Mouse (Mus musculus) forebrain, postnatal 0 days (tissue): ENCODE results near the gene Aff1. TPM values are rescaled to one million over a fixed set of nuclear protein-coding genes. Genes with fewer than 3 reads are reported as not detected.
A peak's percentile ranks its signal among the peaks of the same experiment; 100 is the strongest.

Source experiments
- ATAC-seq: fragments of 200-750 bp; cut with Nextera tagmentation; 2 replicates; pipeline ENCODE4 v1.8.0; 2017; ENCODE audit warnings: mild to moderate bottlenecking, moderate library complexity
- DNase-seq: peaks from one replicate; pipeline ENCODE4 v3.0.0-alpha.2; 2015
- H3K27ac ChIP-seq: fragments of 300-500 bp; sonication (generic); 2 replicates; pipeline ENCODE4 v1.5.1; 2014; ENCODE audit warnings: low read depth, mild to moderate bottlenecking, antibody characterized with exemption, low read length, moderate library complexity, mixed read lengths
- H3K27me3 ChIP-seq: fragments of 300-500 bp; sonication (generic); 2 replicates; pipeline ENCODE4 v1.6.1; 2014; ENCODE audit warnings: mild to moderate bottlenecking, low read length, mixed read lengths; ENCODE audit not compliant: insufficient read depth
- H3K36me3 ChIP-seq: fragments of 300-500 bp; sonication (generic); 2 replicates; pipeline ENCODE4 v1.6.1; 2014; ENCODE audit warnings: mild to moderate bottlenecking, moderate library complexity; ENCODE audit not compliant: insufficient read depth
- H3K4me1 ChIP-seq: fragments of 300-500 bp; sonication (generic); 2 replicates; pipeline ENCODE4 v1.6.1; 2014; ENCODE audit warnings: antibody characterized with exemption; ENCODE audit not compliant: insufficient read depth
- H3K4me2 ChIP-seq: fragments of 300-500 bp; sonication (generic); 2 replicates; pipeline ENCODE4 v1.6.1; 2014; ENCODE audit warnings: low read depth, mild to moderate bottlenecking, moderate library complexity
- H3K4me3 ChIP-seq: fragments of 300-500 bp; sonication (generic); 2 replicates; pipeline ENCODE4 v1.5.1; 2014; ENCODE audit warnings: low read depth, low read length, mixed read lengths
- H3K9ac ChIP-seq: fragments of 300-500 bp; sonication (generic); 2 replicates; pipeline ENCODE4 v1.6.1; 2014; ENCODE audit warnings: mild to moderate bottlenecking
- H3K9me3 ChIP-seq: fragments of 300-500 bp; sonication (generic); 2 replicates; pipeline ENCODE4 v1.6.1; 2016; ENCODE audit warnings: low read length
- CTCF ChIP-seq: sonication (generic); IDR thresholded peaks from 2 replicates; pipeline ENCODE4 v1.5.1; 2016; ENCODE audit warnings: antibody characterized with exemption, control low read depth, low read depth
- WGBS: fragments of 180-500 bp; shearing (Covaris S2); extraction: QIAGEN DNeasy Blood & Tissue Kit; methylation state at CpG from one replicate; pipeline ENCODE4 v1.1.7; 2014; 5-methylcytosine and 5-hydroxymethylcytosine counted together
- polyA plus RNA-seq: library from polyadenylated mRNA; unstranded; fragments of >200 nt; fragmentation: Nextera tagmentation; extraction: Ambion mirVana; gene quantifications from 2 replicates; pipeline ENCODE4 v1.2.1, GENCODE M21; 2015
- total RNA-seq: library from RNA; depleted of rRNA; stranded (reverse); fragments of >200 nt; gene quantifications from 2 replicates; pipeline ENCODE4 v1.2.3, GENCODE M21; 2014

The Aff1 gene
- total and polyA plus RNA-seq, 2 experiments from 2014 or later: 1.0 to 4.0 TPM

DNA sequence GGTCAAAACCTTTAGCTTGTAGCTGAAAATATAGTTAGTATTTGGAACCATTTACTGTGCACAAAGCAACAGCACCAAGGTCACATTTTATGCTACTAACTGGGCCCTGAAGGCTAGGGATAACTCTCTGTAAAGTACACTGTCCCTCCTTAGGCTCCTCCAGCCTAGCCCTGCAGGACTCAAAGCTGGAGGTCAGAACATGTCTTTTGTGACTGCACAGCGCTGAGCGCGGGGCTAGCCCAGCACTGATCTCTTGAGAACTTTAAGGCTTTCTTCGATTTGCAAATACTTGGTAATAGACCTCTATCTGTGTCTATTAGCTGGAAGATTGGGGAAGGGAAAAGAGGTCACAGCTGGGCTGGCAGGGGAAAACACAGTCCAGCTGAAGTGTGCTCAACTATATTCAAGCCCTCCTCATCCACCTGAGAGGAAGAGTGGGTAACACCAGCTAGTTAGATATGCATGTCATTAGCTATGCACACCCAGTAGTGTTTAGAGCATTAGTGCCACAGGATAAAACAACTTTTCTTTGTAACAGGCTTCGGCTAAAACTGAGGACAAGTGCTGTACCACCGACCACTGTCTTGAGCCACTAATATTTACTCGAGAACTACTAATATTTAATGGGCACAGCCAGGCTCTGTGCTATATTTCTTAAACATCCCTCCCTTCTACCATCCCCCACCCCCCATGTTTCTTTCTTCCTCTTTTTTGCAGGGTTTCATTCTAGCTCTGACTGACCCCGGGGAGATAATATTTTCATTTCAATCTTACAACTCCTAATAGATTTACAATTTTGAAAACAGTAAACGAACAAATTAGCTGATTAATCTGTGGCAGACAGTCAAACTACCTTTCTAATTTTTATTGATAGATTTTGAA, 33.3 kb downstream of the Aff1 start:
- ATAC-seq (no peak), DNase-seq (no peak)
- no peak for TF ChIP-seq CTCF
- Histone ChIP-seq H3K4me1 (no peaks in the 10 kb centered on the region), H3K27ac (no peak overlapping the region), H3K4me3 (no peak overlapping the region), H3K27me3 (no peaks in the 10 kb centered on the region), H3K9me3 (no peaks in the 10 kb centered on the region), H3K4me2 (no peak overlapping the region), H3K9ac (no peak overlapping the region), H3K36me3 (no peaks in the 10 kb centered on the region)
- whole genome bisulfite sequencing: 58% methylated on average over 9 of the region's 9 CpGs

DNA sequence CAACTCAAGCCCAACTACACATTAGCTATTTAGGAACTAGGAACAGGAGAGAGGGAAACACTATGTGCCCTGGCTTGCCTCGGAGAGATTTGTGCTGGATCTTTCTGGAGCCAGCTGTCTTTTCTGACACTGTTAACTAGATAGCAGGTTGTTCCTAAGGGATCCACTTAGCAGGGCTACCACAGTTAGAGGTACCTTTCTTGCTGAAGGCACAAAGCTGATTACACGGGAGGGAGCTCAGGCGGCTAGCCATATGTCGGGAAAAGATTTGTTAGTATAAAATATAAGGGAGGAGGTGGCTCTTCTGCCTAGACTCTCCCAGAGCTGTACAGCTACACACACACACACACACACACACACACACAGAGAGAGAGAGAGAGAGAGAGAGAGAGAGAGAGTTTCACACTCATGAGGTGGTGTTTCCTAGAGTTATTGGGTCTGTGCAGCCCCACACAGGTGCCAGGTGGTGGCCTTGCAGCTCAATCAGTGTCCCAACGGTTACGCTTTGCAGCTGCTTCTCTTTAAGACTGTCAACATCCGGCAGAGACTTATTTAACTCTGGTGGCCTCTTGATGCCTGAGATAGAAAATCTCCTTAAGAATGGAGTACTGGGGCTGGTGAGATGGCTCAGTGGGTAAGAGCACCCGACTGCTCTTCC, 34.2 kb downstream of the Aff1 start:
- Histone ChIP-seq H3K27ac (no peak overlapping the region), H3K9me3 (no peaks in the 10 kb centered on the region), H3K9ac (no peak overlapping the region), H3K4me3 (no peak overlapping the region), H3K4me2 (no peak overlapping the region), H3K4me1 (no peaks in the 10 kb centered on the region), H3K27me3 (no peaks in the 10 kb centered on the region), H3K36me3 (no peaks in the 10 kb centered on the region)
- no peak for ATAC-seq
- 66% methylated on average over 8 of the region's 8 CpGs for WGBS
- DNase-seq: no peak
- no peak for TF ChIP-seq CTCF

DNA sequence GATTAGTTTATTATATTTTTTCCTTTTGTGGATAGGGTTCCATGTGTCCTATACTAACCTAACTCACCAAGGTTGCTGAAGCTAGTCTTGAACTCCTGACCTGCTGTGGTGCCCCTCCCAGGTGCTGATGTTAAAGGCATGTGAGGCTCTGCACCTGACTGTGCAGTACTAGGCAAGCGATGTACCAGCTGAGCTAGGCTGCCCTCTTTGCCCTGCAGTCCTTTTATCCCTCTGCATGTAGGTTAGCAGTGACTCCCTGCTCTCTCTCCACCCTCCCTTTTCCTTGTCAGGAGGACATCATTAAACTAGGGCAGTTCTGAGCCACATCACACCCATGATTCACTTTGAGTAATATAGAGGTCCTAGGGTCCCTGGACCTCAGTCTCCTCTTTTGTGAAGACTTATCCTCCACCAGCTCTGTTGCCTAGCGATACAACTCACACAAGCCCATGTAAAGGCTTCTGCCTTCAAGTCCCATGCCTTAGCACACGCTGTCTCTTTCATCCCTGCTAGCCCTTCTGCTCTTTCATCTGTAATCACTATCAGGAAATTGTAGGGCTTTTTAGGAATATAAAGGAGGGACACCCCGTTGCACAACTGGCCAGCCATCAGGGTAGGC, 35.7 kb downstream of the Aff1 start:
- no peak overlapping the region for H3K4me2 ChIP-seq
- TF ChIP-seq CTCF: no peak
- H3K36me3 ChIP-seq: no peaks in the 10 kb centered on the region
- no peak overlapping the region for H3K27ac ChIP-seq
- no peaks in the 10 kb centered on the region for H3K27me3 ChIP-seq
- no peaks in the 10 kb centered on the region for H3K9me3 ChIP-seq
- H3K4me3 ChIP-seq: no peak overlapping the region
- ATAC-seq (peak; percentile 38; the same call in 1 of the 2 replicates), DNase-seq (no peak)
- WGBS: 72% methylated on average over 4 of the region's 4 CpGs
- no peaks in the 10 kb centered on the region for H3K4me1 ChIP-seq
- no peak overlapping the region for H3K9ac ChIP-seq

DNA sequence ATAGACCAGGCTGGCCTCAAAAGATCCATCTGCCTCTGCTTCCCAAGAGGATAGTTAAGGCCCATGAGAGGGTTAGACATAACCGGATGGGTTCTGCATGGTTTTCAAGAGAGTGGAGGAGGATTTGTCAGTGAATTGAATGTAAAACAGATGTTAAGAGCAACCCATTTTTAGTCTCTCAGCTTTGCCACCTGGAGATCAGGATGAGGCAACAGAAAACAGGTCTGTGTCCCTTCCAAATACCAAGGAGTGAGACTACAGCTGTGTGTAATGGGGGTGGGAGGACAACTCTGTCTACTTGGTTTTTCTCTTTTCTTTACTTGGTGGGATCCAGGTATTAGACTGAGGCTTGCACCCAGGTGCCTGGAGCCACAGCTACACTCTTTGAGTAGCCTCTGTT, 37.1 kb downstream of the Aff1 start:
- Histone ChIP-seq H3K27ac (no peak overlapping the region), H3K4me2 (no peak overlapping the region), H3K27me3 (no peaks in the 10 kb centered on the region), H3K9ac (no peak overlapping the region), H3K4me3 (no peak overlapping the region), H3K36me3 (no peaks in the 10 kb centered on the region), H3K4me1 (no peaks in the 10 kb centered on the region), H3K9me3 (no peaks in the 10 kb centered on the region)
- 82% methylated on average over 1 of the region's 1 CpGs for WGBS
- DNase-seq (no peak), ATAC-seq (no peak)
- no peak for TF ChIP-seq CTCF

DNA sequence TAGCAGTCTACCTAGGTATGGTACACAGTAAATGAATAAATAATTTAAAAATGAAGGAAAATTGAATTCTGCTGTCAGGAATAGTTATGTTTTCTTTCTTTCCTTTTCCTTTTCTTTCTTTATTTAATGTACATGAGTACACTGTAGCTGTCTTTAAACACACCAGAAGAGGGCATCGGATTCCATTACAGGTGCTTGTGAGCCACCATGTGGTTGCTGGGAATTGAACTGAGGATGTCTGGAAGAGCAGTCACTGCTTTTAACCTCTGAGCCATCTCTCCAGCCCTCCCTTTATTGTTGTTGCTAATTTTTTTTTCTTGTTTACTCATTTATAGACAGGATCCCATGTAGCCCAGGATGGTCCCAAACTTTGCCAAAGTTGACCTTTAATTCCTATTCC, 38.0 kb downstream of the Aff1 start:
- H3K4me3 ChIP-seq: no peak overlapping the region

DNA sequence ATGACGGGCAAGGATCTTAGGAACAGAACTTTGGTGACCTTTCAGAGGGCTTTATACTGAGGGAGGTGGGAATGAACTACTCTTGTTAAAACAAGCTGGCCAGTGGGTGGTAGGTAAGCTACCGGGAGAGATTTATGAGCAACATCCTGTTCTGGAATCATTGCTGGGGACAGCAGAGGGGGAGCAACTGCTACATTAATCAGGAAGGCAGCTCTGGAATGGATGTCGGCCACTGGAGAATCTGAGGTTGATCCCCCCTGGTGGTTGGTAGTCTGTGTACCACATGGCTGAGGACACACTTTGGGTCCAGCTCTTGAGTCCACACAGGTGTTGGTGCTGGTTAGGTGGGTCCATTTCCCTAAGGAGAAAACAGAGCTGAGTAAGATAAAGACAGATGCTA, 38.6 kb downstream of the Aff1 start:
- no peak overlapping the region for H3K4me3 ChIP-seq
- H3K27me3 ChIP-seq: no peaks in the 10 kb centered on the region
- H3K9me3 ChIP-seq: no peaks in the 10 kb centered on the region
- no peak for ATAC-seq
- H3K36me3 ChIP-seq: no peaks in the 10 kb centered on the region
- H3K9ac ChIP-seq: no peak overlapping the region
- no peak overlapping the region for H3K27ac ChIP-seq
- H3K4me2 ChIP-seq: no peak overlapping the region
- 73% methylated on average over 3 of the region's 3 CpGs for WGBS
- no peak for DNase-seq
- no peak for TF ChIP-seq CTCF
- no peaks in the 10 kb centered on the region for H3K4me1 ChIP-seq

More for the DNA sequence above, 38.0 kb downstream of the Aff1 start:
- Histone ChIP-seq H3K27me3 (no peaks in the 10 kb centered on the region), H3K9me3 (no peaks in the 10 kb centered on the region), H3K4me2 (no peak overlapping the region), H3K9ac (no peak overlapping the region), H3K27ac (no peak overlapping the region), H3K4me1 (no peaks in the 10 kb centered on the region), H3K36me3 (no peaks in the 10 kb centered on the region)
- WGBS: 100% methylated on average over 1 of the region's 1 CpGs
- DNase-seq (no peak), ATAC-seq (no peak)
- TF ChIP-seq CTCF: no peak

DNA sequence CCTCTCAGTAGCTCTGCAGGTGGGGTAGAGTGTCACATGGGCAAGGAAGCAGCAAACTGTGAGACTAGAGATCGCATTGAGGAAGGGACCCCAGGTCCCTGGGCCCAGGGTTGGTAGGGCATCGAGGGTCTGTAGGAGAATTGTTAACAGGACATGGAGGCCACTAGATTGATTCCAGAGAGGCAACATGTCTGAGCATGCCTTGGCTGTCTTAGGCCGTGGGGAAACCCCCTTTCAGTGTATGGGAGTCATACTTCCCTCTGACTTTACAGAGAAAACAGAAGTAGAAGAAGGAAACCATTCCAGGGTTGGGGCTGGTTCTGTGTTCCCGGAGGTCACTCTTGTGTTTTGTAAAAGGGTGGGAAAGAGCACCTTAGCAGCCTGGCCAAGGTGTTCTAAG, 40.4 kb downstream of the Aff1 start:
- ATAC-seq: no peak

More for the DNA sequence above, 40.4 kb downstream of the Aff1 start:
- no peaks in the 10 kb centered on the region for H3K36me3 ChIP-seq
- no peak overlapping the region for H3K27ac ChIP-seq
- H3K4me3 ChIP-seq: no peak overlapping the region
- no peak for TF ChIP-seq CTCF
- no peak overlapping the region for H3K9ac ChIP-seq
- DNase-seq: no peak
- no peaks in the 10 kb centered on the region for H3K4me1 ChIP-seq
- WGBS: 87% methylated on average over 4 of the region's 4 CpGs
- no peak overlapping the region for H3K4me2 ChIP-seq
- no peaks in the 10 kb centered on the region for H3K27me3 ChIP-seq
- no peaks in the 10 kb centered on the region for H3K9me3 ChIP-seq
